Mouse (Mus musculus) spleen, postnatal 10 days (tissue): ENCODE measurements around the gene Zfp846.
"Not testable (repeated sequence)": the region's sequence is repeated elsewhere in the genome, so short reads cannot be mapped to it uniquely, and the experiment has no call there.

Experiments
- DNase-seq, 2 experiments: peaks; one replicate each; pipeline ENCODE4 v3.0.0; 2021 to 2022; ENCODE audit warnings: low spot score in 2 of 2

Zfp846 gene

DNA sequence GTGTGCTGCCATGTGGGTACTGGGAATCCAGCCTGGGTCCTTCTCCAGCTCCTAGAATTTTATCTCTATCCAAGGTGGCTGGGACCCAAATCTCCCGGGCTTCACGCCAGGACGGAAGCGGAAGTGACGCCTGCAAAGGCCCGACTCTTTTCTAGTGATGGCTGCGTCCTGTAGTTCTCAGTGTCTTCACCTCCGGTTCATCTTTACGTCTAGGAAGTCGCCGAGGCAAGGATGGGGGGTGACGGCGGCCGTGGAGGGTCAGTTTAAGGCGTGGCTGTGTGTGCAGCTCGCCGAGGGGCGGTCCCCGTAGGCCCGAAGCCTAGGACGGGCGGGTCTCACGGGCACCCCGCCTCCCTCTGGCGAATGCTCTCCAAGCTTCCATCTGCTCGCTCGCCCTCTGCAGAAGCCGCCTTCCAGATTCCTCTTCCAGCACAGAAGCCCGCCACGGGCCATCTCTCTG is at the start of gene Zfp846:
Zfp846 (plus strand) TSS at position 117 of the 460 bp plus-strand sequence.
- DNase-seq: peak; percentile 81 to 95

DNA sequence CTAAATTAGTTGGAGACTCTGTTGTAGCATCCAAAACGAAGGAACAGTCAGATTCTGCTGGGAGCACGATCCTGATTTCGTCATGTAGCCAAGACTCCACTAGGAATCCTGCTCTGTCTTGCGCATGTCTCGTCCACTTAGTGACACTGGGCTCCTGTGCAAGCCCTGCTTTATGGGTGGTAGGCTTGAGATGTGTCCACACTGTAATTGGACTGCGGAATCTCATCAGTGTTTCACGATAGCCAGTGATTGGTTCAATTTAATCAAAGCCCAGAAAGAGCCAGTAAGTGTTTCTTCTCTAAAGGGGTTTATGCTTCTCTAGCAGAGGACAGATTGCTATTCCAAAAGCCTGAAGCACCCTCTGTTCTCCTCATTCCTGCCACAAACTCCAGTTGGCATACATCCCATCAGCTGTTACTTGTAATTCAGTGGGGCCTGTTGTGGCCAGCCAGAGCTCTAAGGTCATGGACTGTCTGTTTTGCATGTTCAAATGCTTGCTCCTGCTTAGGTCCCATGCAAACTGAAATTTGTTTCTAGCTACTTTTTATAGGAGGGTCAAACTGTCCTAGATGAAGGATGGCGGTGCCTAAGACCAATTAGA is 46.7 kb upstream of the Zfp846 start:
- no peak for DNase-seq

DNA sequence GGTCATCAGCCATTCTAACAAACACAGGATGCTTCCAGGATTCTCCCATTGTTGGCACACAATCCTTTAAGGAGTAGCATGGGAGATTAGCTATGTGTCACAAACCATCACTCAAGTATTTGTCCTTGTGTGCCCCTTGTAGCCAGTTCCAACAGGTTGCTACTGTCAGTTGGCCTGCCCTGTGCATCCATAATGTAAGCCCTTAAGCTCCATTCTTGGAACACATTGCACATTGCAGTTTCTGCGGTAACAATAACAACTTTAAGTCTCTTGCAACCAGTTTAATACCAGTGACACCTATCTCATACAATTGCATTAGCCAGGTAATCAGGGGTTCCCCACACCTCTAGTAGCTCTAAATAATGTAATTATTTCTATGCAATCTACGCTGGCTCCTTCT is 44.5 kb upstream of the Zfp846 start:
- DNase-seq: no peak

DNA sequence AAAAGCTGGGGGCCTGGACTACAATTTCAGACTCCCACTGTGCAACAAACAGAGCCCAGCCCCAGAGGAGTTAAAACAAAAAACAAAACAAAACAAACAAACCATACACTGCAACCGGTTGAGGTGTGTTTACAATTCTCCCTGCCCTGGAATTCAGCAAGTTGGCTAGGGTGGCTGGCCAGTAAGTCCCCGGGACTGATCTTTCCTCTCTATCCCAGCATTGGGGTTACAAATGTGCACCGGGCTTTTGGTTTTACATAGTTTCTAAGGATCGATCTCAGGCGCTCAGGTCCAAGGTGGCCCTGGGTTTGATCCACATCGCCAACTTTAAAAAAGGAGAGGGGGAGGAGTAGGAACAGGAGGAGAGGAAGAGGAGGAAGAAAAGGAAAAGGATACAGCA is 37.6 kb upstream of the Zfp846 start:
- DNase-seq: no peak

DNA sequence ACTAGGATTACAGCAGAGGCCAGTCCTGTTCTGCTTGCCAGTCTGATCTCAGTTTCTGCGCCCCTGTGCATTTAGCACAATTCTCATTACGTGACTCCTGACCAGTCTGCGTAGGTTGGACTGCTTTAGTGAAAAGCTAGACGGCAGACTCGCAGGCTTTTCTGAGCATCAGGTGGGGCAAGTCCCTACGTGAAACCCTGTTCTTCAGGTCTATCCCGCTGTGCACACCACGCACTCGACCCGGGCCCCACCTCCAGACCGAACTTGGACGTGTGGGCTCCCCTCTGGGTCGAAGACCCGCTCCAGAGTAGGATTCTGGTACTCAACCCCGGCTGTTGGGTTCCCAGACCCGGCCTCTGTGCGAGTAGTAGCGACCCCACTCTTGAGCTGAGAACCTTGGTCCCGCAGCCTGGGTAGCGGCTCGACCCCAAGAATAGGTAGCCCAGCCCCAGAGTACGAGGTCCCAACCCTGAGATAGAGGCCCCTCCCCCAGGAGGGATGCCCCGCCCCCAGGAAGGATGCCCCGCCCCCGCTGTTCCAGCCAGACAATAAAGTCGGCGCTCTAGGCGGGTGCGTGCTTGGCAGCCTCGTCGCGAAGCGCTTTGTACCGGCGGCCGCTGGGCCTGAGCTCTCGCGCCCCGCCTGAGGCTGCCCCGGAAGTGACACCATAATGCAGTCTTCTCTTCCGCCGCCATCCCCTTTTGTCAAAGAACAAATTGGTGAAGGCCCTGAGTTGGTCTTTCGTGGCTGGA is 36.8 kb upstream of the Zfp846 start:
- DNase-seq: peak; percentile 53 to 77

DNA sequence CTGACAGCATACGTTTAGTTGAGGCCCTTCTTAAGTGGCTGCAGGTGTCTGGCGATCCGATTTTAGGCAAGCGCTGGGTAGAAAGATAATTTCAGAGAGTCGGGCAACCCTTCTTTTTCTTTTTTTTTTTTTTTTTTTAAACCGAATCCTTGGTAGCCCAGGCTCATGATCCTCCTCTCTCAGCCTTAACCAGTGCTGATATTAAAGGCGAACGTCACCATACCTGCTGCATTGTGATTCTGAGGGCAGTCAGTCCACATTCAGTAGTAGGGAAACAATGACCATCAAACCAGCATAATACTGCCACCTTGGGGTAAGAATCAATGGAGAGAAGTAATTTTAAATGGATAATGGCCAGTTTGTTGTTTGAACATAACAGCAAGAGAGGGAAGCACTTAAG is 35.9 kb upstream of the Zfp846 start:
- no peak for DNase-seq

DNA sequence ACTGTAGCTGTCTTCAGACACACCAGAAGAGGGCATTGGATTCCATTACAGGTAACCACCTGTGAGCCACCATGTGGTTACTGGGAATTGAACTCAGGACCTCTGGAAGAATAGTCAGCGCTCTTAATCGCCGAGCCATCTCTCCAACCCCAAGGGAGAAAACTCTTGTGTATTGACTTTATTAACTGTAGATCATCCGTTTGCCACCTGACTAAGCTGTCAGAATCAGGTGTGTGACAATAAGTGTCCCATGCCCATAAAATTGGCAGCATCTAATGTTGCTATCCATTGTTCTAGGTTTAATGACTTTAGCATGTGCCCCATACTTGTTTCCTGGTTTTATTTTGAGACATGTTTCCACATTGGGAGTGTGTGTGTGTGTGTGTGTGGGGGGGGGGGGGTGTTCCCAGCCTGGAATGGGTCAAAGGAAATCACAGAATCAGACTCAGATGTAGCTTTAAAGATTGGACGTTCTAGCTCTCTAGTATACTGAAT is 29.3 kb upstream of the Zfp846 start:
- no peak for DNase-seq

DNA sequence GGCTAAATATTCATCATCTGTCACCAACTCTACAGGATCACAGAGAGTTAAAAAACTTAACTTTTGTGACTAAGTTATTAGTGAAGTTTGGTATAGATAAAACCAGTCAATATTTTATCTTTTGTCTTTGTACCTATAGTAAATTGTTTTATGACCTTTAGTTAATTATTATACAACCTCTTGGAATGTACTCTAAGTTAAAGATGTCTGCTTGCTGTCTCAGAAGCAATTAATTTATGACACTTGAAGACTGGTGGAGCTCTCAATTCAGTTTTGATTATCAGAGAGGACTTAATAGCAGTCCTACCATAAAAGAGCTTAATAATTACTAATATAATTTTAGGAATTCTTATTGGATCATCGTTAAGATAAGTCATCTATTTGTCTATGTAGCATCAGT is 28.4 kb upstream of the Zfp846 start:
- DNase-seq: no peak

DNA sequence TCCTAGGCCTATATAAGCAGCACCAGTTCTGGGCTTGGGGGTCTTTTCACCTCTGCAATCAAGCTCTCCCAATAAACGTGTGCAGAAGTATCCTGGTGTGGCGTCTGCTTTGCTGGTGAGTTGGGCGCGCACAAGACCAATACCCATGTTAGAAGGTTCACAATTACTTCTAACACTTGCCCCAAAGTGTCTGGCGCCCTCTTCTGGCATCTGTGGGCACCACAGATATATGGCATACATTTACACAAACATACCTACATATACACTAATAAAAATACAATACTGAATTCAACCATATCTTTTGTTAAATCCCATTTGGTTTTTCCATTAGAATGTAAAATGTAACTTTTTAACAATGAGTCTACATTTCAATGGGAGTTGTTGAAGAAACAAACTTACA is 18.9 kb upstream of the Zfp846 start:
- DNase-seq: peak in 1 of 2 experiments; percentile 34

DNA sequence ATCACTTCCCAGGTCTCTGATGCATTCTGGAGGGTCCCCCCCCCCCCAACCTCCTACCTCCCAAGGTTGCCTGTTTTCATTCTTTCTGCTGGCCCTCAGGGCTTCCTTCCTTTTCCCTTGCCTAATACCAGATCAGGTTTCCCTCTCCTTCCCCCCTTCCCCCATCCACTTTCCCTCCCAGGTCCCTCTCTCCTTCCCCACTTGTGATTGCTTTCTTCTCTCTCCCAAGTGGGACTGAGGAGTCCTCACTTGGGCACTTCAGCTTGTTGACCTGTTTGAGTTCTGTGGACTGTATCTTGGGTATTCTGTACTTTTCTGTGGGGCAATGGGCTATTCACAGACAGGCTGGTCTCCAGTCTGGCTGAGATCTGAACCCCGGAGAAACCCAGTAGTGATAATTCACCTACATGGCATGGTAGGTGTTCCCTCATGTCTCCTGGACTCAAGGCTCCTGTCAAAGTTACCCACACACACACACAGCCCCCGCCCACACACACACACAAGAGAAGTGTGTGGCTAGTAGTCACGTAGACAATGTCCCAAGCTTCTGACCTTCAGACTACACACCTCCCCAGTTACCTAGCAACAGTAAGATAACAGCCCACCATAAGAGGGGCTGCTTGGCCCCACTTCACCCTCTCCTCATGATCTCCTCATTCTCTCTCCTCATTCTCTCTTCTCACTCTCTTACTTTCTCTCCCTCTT is 15.6 kb upstream of the Zfp846 start:
- not testable (repeated sequence) for DNase-seq

DNA sequence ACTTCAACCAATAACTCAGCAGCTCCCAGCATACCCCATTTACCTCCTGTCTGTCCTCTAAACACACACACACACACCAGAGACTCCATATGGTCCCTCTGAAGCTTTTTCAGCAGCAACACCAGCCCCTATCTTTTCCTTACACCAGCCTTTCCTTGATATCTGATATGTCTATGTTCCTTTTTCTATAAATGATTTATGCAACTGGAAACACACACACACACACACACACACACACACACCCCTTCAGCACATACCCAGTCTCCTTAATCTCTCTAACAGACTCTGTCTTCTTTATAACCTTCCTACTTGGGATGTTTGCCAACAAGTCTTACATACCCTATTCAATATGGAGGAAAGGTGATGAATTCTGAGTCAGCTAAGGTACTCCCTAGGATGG is 10.0 kb upstream of the Zfp846 start:
- DNase-seq: no peak

DNA sequence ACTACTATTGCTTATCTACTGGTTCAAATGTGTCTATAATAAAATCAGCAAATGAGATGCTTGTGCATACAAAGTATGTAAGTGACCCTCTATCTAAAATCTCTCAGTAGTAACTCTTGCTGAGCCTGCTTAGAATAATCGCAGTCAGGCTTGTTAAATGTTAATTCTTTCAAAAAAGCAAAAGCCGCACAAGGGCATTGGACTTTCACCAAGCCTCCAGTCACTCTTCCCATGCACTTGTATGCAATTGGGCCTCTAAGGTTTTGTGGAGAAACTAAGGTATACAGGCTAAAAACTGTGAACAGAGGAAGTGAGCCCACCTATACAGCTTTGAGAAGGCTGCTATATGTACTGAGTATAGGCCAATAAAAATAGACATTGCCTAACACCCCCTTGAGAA is 4.5 kb upstream of the Zfp846 start:
- no peak for DNase-seq

DNA sequence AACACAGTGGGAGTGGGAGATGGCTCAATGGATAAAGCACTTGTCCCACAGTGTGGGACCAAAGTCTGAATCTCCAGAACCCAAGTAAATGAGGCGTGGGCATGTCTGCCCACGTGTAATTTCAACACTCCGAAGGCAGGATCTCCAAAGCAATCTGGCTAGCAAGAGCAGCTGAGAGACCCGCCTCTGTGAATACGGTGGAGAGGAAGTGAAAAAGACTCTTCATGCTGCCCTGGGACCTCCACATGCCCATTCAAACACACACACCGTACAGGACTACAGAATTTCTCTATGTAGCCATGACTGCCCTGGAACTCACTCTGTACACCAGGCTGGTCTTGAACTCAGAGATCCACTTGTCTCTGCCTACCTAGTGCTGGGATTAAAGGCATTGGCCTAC is 20.2 kb downstream of the Zfp846 start:
- DNase-seq: no peak

DNA sequence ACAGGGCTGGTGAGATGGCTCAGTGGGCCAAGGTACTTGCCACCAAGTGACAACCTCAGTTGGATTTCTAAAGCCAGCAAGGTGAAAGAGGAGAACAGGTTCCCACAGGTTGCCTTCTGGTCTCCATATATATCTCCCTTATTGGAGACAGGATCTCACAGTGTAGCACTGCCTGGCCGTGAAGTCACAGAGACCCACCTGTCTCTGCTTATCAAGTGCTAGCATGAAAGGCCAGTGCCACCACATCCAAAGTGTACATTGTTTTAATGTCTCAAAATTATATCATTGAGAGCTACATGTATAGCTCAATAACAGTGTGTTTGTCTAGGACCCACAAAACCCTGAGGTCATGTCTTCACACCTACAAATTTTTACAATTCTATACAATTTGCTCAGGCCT is 25.2 kb downstream of the Zfp846 start:
- DNase-seq: no peak

DNA sequence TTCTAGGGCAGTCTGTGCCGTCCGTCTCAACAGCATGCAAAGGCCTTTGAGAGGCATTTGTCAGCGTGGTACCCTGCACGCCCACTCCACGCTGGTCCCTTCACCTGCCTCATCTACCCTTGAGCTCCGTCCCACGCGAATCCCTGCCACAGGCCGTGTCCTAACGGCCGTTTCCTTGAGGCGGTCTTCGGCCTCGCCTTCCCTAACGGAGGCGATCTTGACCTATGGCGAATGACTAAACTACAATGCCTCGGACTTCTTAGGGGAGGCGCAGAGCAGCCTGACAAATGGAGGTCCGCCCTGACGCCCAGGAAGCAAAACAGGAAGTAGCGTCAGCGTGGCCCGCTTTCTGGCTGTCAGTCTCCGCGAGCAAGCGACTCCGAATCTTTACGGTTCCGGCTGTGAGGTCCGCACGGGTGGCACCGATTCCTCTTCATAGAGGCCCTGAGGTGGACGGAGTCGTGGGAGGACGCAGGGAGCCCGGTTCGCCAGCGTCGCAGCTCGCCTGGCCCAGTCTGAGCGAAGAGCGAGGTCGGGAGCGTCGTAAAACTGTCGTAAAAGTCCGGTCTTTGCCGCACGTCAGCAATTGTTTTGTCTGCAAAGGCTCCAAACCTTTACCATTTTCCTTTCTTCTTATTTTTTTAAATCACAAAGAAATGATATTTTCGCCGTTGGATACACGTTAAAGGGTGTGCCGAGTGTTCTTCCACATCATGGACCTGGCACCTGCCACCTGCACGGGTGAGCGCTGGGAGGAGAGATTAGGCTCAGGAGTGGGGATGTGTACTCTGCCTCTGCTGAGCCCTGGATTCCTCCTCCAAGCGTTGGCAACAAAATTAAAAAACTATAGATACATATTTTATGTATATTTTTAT is 26.2 kb downstream of the Zfp846 start:
- peak; percentile 85 to 95 for DNase-seq

DNA sequence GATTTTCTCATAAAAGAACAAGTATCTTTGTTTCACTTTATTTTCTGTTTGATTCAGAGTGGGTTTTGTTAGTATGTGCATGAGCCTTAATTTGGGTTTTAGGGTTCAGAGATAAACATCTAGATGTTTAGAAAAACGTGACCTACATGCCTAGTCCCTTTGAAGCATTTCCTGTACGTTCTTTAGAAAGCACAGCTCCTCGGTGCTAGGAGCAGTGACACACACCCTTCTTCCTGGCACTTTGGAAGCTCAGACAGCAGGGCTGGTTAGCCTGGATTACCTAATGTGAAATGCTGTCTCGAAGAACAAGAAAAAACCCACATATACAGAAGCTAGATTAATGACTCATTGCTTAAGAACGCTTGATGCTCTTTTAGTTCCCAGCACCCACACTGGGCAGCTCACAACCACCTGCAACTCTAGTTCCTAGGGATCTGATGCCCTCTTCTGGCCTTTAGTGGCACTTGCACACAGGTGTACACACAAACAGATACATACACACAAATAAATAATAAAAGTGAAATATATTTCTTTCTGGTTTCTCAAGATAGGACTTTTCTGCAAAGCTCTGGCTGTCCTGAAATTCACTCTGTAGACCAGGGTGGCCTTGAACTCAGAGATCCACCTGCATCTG is 28.9 kb downstream of the Zfp846 start:
- no peak for DNase-seq

DNA sequence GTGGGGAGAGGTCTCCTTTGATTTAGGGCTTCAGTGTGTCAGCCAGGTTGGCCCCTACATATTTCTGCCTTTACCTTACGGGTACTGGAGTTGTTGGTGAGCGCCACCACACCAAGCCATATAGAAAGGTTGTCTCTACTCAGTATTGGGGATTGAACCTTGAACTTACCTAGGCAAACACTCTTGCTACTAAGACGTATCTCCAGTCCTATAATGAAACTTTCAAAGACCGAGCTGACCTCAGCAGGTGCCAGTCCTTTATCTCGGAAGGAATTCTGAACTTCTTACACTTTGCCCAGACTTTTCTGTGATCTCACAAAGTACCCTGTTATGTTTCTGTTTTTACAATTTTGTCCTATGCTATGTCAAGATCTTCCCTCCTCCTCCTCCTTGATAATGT is 30.9 kb downstream of the Zfp846 start:
- DNase-seq: no peak

DNA sequence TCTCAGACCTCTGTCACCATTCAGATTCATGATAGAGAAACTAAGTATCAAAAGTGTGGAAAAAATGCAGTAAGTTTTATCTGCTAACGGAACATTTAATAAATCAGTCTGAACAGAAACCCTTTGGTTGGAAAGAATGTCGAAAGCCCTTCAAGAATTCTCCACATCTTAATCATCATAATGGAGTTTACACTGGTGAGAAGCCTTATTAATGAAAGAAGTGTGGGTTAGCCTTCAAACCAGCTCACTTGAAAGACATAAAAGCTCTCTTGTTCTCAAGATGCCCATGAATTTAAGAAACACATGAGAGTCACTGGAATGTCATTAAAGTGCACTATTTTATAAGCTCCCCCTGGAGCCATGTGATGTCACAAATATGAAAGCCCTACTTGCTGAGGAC is 35.6 kb downstream of the Zfp846 start:
- DNase-seq: no peak

DNA sequence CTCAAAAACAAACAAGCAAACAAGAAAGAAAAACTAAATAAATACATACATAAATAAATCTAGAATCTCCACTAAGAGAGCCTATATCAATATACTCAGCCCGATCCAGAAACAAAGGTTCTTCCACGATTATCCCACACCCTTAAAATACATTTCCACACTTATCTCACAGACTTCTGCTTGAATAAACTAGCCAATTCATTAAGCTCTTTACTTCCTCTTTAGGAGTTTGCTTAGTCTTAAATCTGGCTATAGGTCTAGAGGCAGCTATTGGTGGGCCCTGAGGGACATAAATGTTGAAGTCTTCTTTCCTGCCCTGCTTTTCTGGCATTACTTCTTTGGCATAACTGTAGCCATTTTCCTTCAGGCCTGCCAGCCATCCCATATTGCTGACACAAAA is 50.2 kb downstream of the Zfp846 start:
- no peak for DNase-seq

DNA sequence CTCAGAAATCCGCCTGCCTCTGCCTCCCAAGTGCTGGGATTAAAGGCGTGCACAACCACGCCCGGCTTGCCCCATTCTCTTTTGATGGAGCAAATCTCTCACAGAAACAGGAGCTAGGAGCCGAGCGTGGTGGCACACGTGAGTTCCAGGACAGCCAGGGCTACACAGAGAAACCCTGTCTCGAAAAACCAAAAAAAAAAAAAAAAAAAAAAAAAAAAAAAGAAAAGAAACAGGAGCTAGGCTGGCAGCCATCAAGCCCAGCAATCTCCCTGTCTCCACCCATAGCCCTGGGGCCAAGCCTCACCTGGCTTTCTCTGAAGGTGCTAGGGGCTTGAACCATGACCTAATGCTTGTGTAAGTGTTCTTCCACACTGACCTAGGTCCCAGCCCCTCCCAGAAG is 54.6 kb downstream of the Zfp846 start:
- DNase-seq: not testable (repeated sequence)

DNA sequence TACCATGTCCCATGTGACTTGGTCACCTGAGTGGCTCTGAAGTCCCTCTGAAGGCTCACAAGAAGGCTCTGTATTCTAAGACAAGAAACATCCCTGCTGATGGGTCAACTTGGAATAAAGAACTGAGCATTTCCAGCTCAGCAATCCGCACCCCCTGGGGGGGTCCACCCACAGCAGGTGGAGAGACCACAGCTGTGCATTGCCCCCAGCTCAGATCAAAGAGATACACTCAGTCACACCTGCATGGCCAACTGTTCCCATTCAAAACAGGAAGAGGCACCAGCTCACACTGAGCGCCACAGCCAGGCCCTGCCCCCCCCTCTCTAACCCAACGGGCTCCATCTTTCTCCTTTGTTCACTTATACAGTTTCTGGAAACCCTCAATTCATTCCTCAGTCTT is 55.2 kb downstream of the Zfp846 start:
- DNase-seq: peak in 1 of 2 experiments; percentile 69
